Mouse (Mus musculus) hindbrain, embryonic 14.5 days (tissue): ENCODE measurements at regions not wholly inside any gene's neighbourhood (a gene's known extent, or its start where the extent isn't known, plus 50 kb on each side); places are given as distances from the start of the nearest gene placed in this dataset.

ENCODE experiments used
- ATAC-seq: fragments of 200-750 bp; cut with Nextera tagmentation; 2 replicates; pipeline ENCODE4 v1.8.0; 2017; ENCODE audit warnings: moderate number of reproducible peaks, mild to moderate bottlenecking, moderate TSS enrichment, moderate library complexity; ENCODE audit not compliant: low FRiP score
- DNase-seq: peaks from one replicate; pipeline ENCODE4 v3.0.0-alpha.2; 2015; ENCODE audit warnings: low spot score
- H3K27ac ChIP-seq: fragments of 300-500 bp; sonication (generic); 2 replicates; pipeline ENCODE4 v1.5.1; 2014; ENCODE audit warnings: mild to moderate bottlenecking, moderate library complexity
- H3K27me3 ChIP-seq: fragments of 300-500 bp; sonication (generic); 2 replicates; pipeline ENCODE4 v1.6.1; 2014; ENCODE audit warnings: mild to moderate bottlenecking, low read length, mixed read lengths; ENCODE audit not compliant: control insufficient read depth, insufficient read depth
- H3K36me3 ChIP-seq: fragments of 300-500 bp; sonication (generic); replicated peaks from 2 replicates; pipeline ENCODE4 v1.6.1; 2014; ENCODE audit not compliant: control insufficient read depth, insufficient read depth
- H3K4me1 ChIP-seq: fragments of 300-500 bp; sonication (generic); replicated peaks from 2 replicates; pipeline ENCODE4 v1.6.1; 2014; ENCODE audit warnings: antibody characterized with exemption, low read length, mixed read lengths; ENCODE audit not compliant: control insufficient read depth, insufficient read depth
- H3K4me2 ChIP-seq: fragments of 300-500 bp; sonication (generic); replicated peaks from 2 replicates; pipeline ENCODE4 v1.6.1; 2014; ENCODE audit warnings: mild to moderate bottlenecking, moderate library complexity
- H3K4me3 ChIP-seq: fragments of 300-500 bp; sonication (generic); replicated peaks from 2 replicates; pipeline ENCODE4 v1.5.1; 2014; ENCODE audit warnings: mild to moderate bottlenecking, low read length
- H3K9ac ChIP-seq: fragments of 300-500 bp; sonication (generic); 2 replicates; pipeline ENCODE4 v1.6.1; 2014
- H3K9me3 ChIP-seq: fragments of 300-500 bp; sonication (generic); 2 replicates; pipeline ENCODE4 v1.6.1; 2016; ENCODE audit warnings: low read length; ENCODE audit not compliant: control insufficient read depth
- WGBS: fragments of 180-500 bp; shearing (Covaris S2); extraction: QIAGEN DNeasy Blood & Tissue Kit; methylation state at CpG from one replicate; pipeline ENCODE4 v1.1.7; 2014; 5-methylcytosine and 5-hydroxymethylcytosine counted together

GRCm38 (mm10) chr16:50069033-50069432 lies 268.7 kb downstream of the Cd47 start:
- Histone ChIP-seq H3K4me2 (no peak overlapping the region), H3K4me1 (0 out of 2 replicates have a peak, but pooled peaks cover 4% of the 10 kb centered on the region), H3K27ac (no peak overlapping the region), H3K9ac (no peak overlapping the region), H3K4me3 (no peak overlapping the region), H3K27me3 (no peaks in the 10 kb centered on the region), H3K9me3 (no peaks in the 10 kb centered on the region), H3K36me3 (no peaks in the 10 kb centered on the region)
- ATAC-seq: no peak
- DNase-seq: no peak
- WGBS: 78% methylated on average over 4 of the region's 4 CpGs

GRCm38 (mm10) chr16:50070728-50071127 lies 270.4 kb downstream of the Cd47 start:
- H3K4me2 ChIP-seq: no peak overlapping the region
- peaks cover 8% of the 10 kb centered on the region; the same call in 1 of the 2 replicates for H3K4me1 ChIP-seq
- H3K4me3 ChIP-seq: no peak overlapping the region
- ATAC-seq: no peak
- WGBS: 69% methylated on average over 4 of the region's 4 CpGs
- H3K27ac ChIP-seq: no peak overlapping the region
- H3K9ac ChIP-seq: no peak overlapping the region
- no peaks in the 10 kb centered on the region for H3K36me3 ChIP-seq
- H3K9me3 ChIP-seq: no peaks in the 10 kb centered on the region
- H3K27me3 ChIP-seq: no peaks in the 10 kb centered on the region
- no peak for DNase-seq

- Histone ChIP-seq H3K36me3 (no peaks in the 10 kb centered on the region), H3K4me1 (peaks cover 10% of the 10 kb centered on the region; the same call in 1 of the 2 replicates), H3K27ac (no peak overlapping the region), H3K9me3 (no peaks in the 10 kb centered on the region), H3K27me3 (no peaks in the 10 kb centered on the region), H3K4me2 (peak overlapping the region; percentile 40), H3K4me3 (no peak overlapping the region), H3K9ac (no peak overlapping the region)
- DNase-seq: no peak
- 28% methylated on average over 14 of the region's 14 CpGs for WGBS
- 0 out of 2 replicates have a peak, but pooled peaks have one; percentile 52 for ATAC-seq
Observed at GRCm38 (mm10) chr16:50072853-50073360, 272.6 kb downstream of the Cd47 start.

- ATAC-seq: no peak
- DNase-seq: no peak
- 72% methylated on average over 4 of the region's 4 CpGs for WGBS
- no peaks in the 10 kb centered on the region for H3K27me3 ChIP-seq
- H3K4me2 ChIP-seq: no peak overlapping the region
- peaks cover 10% of the 10 kb centered on the region; the same call in 1 of the 2 replicates for H3K4me1 ChIP-seq
- H3K9me3 ChIP-seq: no peaks in the 10 kb centered on the region
- H3K27ac ChIP-seq: no peak overlapping the region
- H3K4me3 ChIP-seq: no peak overlapping the region
- no peaks in the 10 kb centered on the region for H3K36me3 ChIP-seq
- no peak overlapping the region for H3K9ac ChIP-seq
Observed at GRCm38 (mm10) chr16:50073979-50074378, 273.6 kb downstream of the Cd47 start.

- no peak overlapping the region for H3K4me2 ChIP-seq
- H3K4me1 ChIP-seq: peaks cover 10% of the 10 kb centered on the region; the same call in 1 of the 2 replicates
- WGBS: 71% methylated on average over 4 of the region's 4 CpGs
- no peaks in the 10 kb centered on the region for H3K36me3 ChIP-seq
- H3K9ac ChIP-seq: no peak overlapping the region
- 0 out of 2 replicates have a peak overlapping the region, but pooled peaks have one; percentile 40 for H3K27ac ChIP-seq
- ATAC-seq: no peak
- H3K9me3 ChIP-seq: no peaks in the 10 kb centered on the region
- H3K27me3 ChIP-seq: no peaks in the 10 kb centered on the region
- no peak for DNase-seq
- no peak overlapping the region for H3K4me3 ChIP-seq
Observed at GRCm38 (mm10) chr16:50075641-50076040, 275.3 kb downstream of the Cd47 start.

- Histone ChIP-seq H3K4me1 (no peaks in the 10 kb centered on the region), H3K27ac (no peak overlapping the region), H3K27me3 (no peaks in the 10 kb centered on the region), H3K4me3 (no peak overlapping the region), H3K36me3 (no peaks in the 10 kb centered on the region), H3K4me2 (no peak overlapping the region), H3K9ac (no peak overlapping the region), H3K9me3 (peaks cover 3% of the 10 kb centered on the region; the same call in 1 of the 2 replicates)
- 78% methylated on average over 1 of the region's 1 CpGs for WGBS
- DNase-seq (no peak), ATAC-seq (no peak)
Observed at GRCm38 (mm10) chr16:50081511-50081910, 281.2 kb downstream of the Cd47 start.

GRCm38 (mm10) chr16:50092318-50092717 lies 292.0 kb downstream of the Cd47 start:
- Histone ChIP-seq H3K4me3 (no peak overlapping the region), H3K4me2 (no peak overlapping the region), H3K27me3 (no peaks in the 10 kb centered on the region), H3K36me3 (no peaks in the 10 kb centered on the region), H3K4me1 (no peaks in the 10 kb centered on the region), H3K9ac (no peak overlapping the region), H3K9me3 (no peaks in the 10 kb centered on the region), H3K27ac (no peak overlapping the region)
- DNase-seq (no peak), ATAC-seq (no peak)
- 100% methylated on average over 1 of the region's 1 CpGs for WGBS

GRCm38 (mm10) chr16:50092780-50093179 lies 292.4 kb downstream of the Cd47 start:
- Histone ChIP-seq H3K4me1 (no peaks in the 10 kb centered on the region), H3K27me3 (no peaks in the 10 kb centered on the region), H3K27ac (no peak overlapping the region), H3K4me2 (no peak overlapping the region), H3K4me3 (no peak overlapping the region), H3K9ac (no peak overlapping the region), H3K9me3 (no peaks in the 10 kb centered on the region), H3K36me3 (no peaks in the 10 kb centered on the region)
- DNase-seq (no peak), ATAC-seq (no peak)
- WGBS: 91% methylated on average over 3 of the region's 3 CpGs

- H3K36me3 ChIP-seq: no peaks in the 10 kb centered on the region
- no peak for DNase-seq
- no peak overlapping the region for H3K4me2 ChIP-seq
Observed at GRCm38 (mm10) chr16:50095858-50096551, 295.7 kb downstream of the Cd47 start.

More at GRCm38 (mm10) chr16:50095858-50096551, 295.7 kb downstream of the Cd47 start:
- no peak overlapping the region for H3K4me3 ChIP-seq
- no peak overlapping the region for H3K9ac ChIP-seq
- no peaks in the 10 kb centered on the region for H3K9me3 ChIP-seq
- no peak overlapping the region for H3K27ac ChIP-seq
- H3K27me3 ChIP-seq: no peaks in the 10 kb centered on the region
- WGBS: 81% methylated on average over 6 of the region's 6 CpGs
- no peak for ATAC-seq
- H3K4me1 ChIP-seq: no peaks in the 10 kb centered on the region
